Mouse (Mus musculus) liver, embryonic 14.5 days (tissue): ENCODE data around the gene Atg4d.

Experiments used
- CTCF ChIP-seq: IDR thresholded peaks from 2 replicates; pipeline ENCODE4 v1.5.1; 2016; ENCODE audit warnings: antibody characterized with exemption, low read depth, control low read depth
- EP300 ChIP-seq: IDR thresholded peaks from 2 replicates; pipeline ENCODE4 v1.6.1; 2016; ENCODE audit warnings: antibody characterized with exemption, low read depth

- no peak for TF ChIP-seq CTCF
- TF ChIP-seq EP300, result no peak
Measured at GRCm38 (mm10) chr9:21305065-21305464, 40.0 kb downstream of the Atg4d start.
